Mouse (Mus musculus) layer of hippocampus, postnatal 14 days (tissue): Measurements from ENCODE around the gene Sirt7. TPM values are rescaled to one million over a fixed set of nuclear protein-coding genes. Genes with fewer than 3 reads are reported as not detected.
"Not testable (repeated sequence)": the region's sequence is repeated elsewhere in the genome, so short reads cannot be mapped to it uniquely, and the experiment has no call there.

Source experiments
- DNase-seq, 2 experiments: peaks; one replicate each; pipeline ENCODE4 v3.0.0; 2021 to 2022; ENCODE audit warnings: low spot score in 2 of 2, mixed read lengths in 1 of 2
- total RNA-seq, 2 experiments: library from RNA; stranded (reverse); gene quantifications; 2 replicates each; pipeline ENCODE4 v1.2.3; 2021

Gene Sirt7
- total RNA-seq, 2 experiments from 2014 or later = 35.0 to 35.4 TPM

- no peak for DNase-seq
Observed at GRCm38 (mm10) chr11:120588531-120588930, 36.5 kb downstream of the Sirt7 start.

GRCm38 (mm10) chr11:120583937-120584336, 41.1 kb downstream of the Sirt7 start:
- no peak for DNase-seq

DNA sequence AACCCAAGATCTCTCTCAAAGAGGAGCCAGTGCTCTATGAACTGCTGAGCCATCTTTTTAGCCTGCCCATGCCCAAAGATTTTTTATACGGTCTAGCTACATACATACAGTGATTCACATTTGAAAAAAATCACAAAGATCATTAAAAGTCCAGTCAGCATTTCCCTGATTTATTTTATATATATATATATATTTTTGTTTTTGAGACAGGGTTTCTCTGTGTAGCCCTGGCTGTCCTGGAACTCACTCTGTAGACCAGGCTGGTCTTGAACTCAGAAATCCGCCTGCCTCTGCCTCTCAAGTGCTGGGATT, 42.1 kb downstream of the Sirt7 start:
- DNase-seq = not testable (repeated sequence)

GRCm38 (mm10) chr11:120582268-120582981, 42.6 kb downstream of the Sirt7 start:
- no peak for DNase-seq

GRCm38 (mm10) chr11:120581490-120582267, 43.4 kb downstream of the Sirt7 start, which contains the start of gene Arhgdia:
Gene Arhgdia (minus strand): TSS chr11:120581624.
- peak; percentile 90 to 91 for DNase-seq

DNA sequence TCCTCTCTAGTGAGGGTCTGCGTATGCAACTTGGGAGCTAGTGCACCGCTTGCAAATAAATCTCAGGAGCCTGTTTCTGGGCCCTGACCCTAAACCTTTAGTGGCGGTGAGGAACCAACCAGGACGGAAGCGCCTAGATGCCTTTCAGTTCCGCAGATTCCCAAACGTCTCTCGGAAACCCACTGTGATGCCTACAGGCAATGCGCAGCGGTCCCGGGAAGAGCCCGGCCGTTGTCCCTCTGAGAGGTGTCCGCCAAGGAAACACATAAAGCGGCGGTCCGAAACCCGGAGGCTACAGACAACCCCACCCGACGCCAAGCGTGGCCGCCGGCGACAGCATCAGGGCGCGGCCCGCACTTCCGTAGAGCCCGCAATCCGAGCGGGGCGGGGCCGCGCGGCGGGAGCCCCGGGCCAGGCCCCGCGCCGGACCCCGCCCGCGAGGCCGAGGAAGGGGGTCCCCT, 44.1 kb downstream of the Sirt7 start:
- peak in 1 of 2 experiments; percentile 45 for DNase-seq

- no peak for DNase-seq
Observed at GRCm38 (mm10) chr11:120580190-120580589, 44.9 kb downstream of the Sirt7 start.

DNA sequence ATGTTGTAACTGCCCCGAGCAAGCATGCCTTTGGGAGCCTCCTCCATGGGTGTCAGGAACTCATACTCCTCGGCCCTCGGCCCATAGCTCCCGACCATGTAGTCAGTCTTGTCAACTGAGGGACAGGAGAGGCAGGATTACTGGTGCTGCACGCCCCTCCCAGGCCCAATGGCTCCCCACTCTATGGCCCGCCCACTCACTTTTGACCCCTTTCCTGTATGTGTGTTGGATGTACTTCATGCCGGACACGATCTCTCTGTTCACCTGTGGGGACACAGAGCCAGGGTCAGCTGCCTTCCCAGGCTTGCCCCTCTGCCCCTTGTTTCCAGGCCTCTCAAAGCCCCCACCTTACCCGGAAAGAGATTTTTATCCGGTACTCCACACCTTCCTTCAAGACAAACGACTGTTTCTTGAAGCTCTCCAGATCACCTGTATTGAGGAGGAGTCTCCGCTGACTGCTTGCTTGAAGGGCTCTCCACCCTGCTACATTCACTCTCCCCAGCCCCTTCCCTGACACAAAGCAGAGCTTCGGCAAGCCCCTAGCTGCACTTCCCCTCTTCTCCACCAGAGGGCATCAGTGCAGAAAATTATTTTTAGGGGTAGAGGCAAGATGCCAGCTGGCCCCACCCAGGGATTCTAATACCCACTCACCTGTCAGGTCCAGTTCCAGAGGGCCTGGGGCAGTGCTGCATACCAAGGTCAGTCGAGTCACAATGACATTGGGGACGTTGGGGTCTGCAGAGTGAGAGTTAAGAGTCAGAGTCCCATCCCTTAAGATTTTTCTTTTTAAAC, 45.5 kb downstream of the Sirt7 start:
- DNase-seq = peak in 1 of 2 experiments; percentile 70

- no peak for DNase-seq
Observed at GRCm38 (mm10) chr11:120578694-120579243, 46.3 kb downstream of the Sirt7 start.

- DNase-seq = no peak
Observed at GRCm38 (mm10) chr11:120578024-120578693, 46.9 kb downstream of the Sirt7 start.

DNA sequence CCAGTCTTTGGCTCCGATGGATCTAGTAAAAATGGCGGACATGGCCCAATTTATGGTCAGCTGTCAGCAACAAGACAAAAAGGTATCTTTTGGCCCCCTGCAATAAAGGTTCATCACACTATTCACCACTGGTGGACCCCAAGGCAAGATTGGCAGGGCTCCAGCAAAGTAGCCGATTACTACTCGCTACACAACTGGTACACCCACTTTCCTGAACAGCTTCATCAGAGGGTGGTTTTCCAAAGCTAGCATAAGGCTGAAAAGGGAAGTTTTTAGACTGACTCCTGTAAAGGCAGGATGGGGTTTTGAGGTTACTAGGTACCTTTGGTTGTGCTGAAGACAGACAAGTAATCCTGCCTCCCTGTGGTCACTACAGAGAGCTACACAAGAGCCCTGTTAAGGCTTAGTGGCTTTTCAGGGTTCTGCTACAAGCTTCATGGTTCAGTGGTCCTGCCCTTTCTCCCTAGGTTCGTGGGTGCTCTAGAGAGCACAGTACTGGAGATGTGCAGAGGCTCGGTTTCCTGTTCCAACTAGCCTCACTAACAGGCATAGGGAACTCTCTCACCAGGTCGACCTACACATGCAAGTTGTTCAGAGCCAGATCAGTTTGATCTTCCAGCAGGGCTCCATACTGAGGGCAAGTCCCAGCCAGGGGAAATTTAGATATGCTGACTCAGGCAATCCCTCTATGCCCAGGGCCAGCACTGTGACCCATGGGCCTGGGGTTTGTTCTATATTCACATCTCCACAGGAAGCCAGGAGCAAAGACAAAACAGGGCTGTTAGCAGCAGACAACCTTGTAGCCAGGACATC, 47.6 kb downstream of the Sirt7 start:
- DNase-seq = no peak

DNA sequence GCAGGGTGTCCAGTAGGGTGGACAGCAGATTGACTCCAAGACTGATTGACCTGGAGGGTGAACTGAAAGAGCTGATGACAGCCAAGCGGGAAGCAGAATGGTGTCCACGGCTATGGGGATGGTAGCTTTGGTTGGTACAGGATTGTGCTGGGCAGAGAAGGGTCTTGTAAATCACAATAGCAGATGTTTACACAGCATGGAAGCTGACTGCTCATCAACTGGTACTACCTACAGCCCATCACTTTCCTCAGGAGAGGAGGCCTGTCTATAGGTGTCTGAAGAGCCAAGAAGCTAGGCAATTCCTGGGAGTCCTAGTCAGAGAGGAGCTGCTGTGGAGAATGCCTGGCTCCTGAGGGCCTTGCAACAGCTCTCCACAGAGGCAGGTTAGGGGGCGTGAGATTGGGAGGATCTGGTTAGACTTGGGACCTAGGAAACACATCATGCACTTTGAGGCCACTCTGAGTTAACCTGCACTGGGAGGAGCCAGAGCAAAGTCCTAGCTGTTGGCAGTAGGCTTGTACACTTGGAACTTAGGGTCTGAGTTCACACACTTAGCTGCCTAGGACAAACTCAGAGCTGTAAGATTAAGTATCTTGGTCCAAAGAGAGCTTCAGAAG, 48.6 kb downstream of the Sirt7 start:
- DNase-seq = no peak

DNA sequence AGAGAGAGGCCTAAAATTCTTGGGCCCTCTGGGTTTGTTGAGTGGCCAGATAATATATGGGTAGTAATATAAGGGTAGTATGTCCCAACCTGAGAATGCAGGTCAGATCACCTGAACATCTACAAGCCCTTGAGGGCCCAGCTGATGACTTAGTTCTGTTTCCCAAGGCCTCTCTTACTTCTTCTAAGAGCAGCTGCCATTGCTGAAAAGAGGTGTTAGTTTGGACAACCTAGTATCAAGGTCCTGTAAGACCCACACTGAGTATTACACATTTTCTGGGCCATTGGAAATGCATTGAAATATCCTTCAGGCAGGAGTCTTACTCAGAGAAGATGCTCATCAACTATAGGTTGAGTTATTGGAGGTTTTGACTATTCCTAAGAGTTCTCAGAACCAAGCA, 49.1 kb downstream of the Sirt7 start:
- DNase-seq = no peak

- no peak for DNase-seq
Observed at GRCm38 (mm10) chr11:120575046-120575445, 50.0 kb downstream of the Sirt7 start.

- DNase-seq = no peak
Observed at GRCm38 (mm10) chr11:120574278-120574600, 50.8 kb downstream of the Sirt7 start.

- no peak for DNase-seq
Observed at GRCm38 (mm10) chr11:120573585-120574277, 51.3 kb downstream of the Sirt7 start.

DNA sequence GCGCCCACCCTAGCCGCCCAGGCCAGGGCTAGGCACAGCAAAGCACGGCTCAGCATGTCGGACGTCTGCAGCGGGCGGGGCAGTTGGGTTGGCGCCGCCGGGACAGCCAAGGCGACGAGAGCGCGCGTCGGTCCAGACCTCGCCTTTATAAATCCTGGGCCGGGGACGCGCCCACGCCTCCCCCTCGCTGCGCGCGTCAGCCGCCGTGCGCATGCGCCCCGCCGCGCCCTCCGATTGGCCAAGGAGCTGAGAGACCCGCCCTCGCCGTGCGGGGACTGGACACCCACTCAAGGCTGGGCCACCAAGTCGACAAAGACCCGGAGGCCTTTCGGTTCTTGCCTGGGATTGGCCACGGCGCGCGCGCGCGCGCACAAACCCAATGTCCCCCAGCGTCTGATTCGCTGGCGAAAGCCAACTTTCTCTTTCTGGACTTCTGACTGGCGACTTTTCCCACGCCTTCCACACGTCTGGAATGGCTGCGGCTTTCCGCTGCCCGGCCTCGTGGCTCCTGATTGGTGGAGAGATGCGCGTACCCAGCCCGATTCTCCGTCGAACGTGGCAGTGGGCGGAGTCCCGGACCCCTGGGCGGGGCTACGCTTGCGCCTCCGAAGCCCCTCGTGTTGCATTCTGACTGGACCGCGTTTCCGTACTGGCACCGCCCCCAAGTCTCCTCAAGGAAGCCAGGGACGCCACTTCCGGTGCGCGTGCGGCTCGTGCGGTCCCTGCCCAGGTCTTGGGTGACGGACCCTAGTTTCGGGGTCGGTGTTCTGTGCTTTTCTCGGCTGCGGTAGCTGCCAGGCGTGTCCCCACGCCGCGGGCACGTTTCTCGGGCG, 52.1 kb downstream of the Sirt7 start, which contains the start of gene P4hb:
Gene P4hb (minus strand): TSS at position 502 of the 833 bp plus-strand sequence.
- DNase-seq = peak; percentile 100

GRCm38 (mm10) chr11:120572417-120572751, 52.7 kb downstream of the Sirt7 start:
- DNase-seq = no peak
